Mouse (Mus musculus): ENCODE results near the gene Ears2. TPM values are rescaled to one million over a fixed set of nuclear protein-coding genes. Genes with fewer than 3 reads are reported as not detected.

The Ears2 gene
- polyA plus RNA-seq (2012; rRNA removed): 5.0 and 6.8 TPM in 2 replicates

DNA sequence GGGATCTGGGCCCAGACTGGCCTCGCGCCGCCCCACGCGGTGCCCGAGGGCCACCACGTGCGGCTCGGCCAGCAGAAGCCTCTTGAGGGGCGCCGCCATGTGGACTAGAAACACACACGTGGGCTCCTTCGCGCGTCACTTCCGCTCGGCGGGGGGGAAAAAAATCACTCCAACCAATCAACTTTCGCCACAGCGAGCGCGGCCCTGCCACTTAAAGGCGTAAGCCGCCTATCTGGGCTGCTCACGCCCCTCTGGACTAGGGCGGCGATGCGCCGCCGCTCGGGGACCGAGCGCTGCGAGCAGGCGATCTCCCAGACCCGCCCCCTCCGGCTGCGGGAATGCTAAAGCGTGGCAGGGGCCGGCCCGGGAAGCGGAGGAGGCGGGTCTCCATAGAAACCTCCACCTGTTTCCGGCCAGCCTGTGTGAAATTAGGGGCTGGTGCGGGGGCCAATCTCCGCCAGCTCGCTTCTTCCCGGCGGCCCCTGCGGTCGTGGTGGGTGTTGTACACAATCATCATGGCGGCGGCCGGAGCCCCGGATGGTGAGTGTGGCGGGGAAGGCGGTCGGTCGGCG lies at the start of gene Ears2, which contains the start of gene Ubfd1:
Gene Ears2, minus strand, starts transcription at position 319 of the 572 bp plus-strand sequence.
Gene Ubfd1, plus strand, starts transcription at position 231 of the 572 bp plus-strand sequence.

GRCm38 (mm10) chr7:122101747-122102244 lies 34.7 kb upstream of the Ears2 start, which contains the start of gene Ndufab1:
Gene Ndufab1, minus strand, starts transcription at chr7:122101886.

GRCm38 (mm10) chr7:122020667-122021354 lies 46.3 kb downstream of the Ears2 start, which contains the start of gene Gga2:
Gene Gga2, minus strand, starts transcription at chr7:122021222.

Other genes starting within 250 kb of the Ears2 start
- gene Scnn1b, start 202.2 kb downstream of the Ears2 start, polyA plus RNA-seq (2012; rRNA removed): 7.5 and 8.7 TPM in 2 replicates
- gene Cog7, start 85.6 kb downstream of the Ears2 start, polyA plus RNA-seq (2012; rRNA removed): 11.5 and 12.0 TPM in 2 replicates
- 31.3 and 79.7 TPM in 2 replicates for gene Gga2, start 46.0 kb downstream of the Ears2 start, polyA plus RNA-seq (2012; rRNA removed)
- 6.2 and 9.9 TPM in 2 replicates for gene Ubfd1, start 88 bp downstream of the Ears2 start, polyA plus RNA-seq (2012; rRNA removed)
- 737 and 2,147 TPM in 2 replicates for gene Ndufab1, start 34.6 kb upstream of the Ears2 start, polyA plus RNA-seq (2012; rRNA removed)
- 0.38 and 0.88 TPM in 2 replicates for gene Palb2, start 65.7 kb upstream of the Ears2 start, polyA plus RNA-seq (2012; rRNA removed)
- gene Dctn5, start 65.8 kb upstream of the Ears2 start, polyA plus RNA-seq (2012; rRNA removed): 24.9 and 28.6 TPM in 2 replicates
- gene Plk1, start 92.2 kb upstream of the Ears2 start, polyA plus RNA-seq (2012; rRNA removed): 5.5 and 8.8 TPM in 2 replicates
- 70.5 and 84.0 TPM in 2 replicates for gene Ern2, start 118.9 kb upstream of the Ears2 start, polyA plus RNA-seq (2012; rRNA removed)
- 4.0 and 5.5 TPM in 2 replicates for gene Chp2, start 152.2 kb upstream of the Ears2 start, polyA plus RNA-seq (2012; rRNA removed)
- gene Prkcb, start 221.5 kb upstream of the Ears2 start, polyA plus RNA-seq (2012; rRNA removed): 2.3 and 2.5 TPM in 2 replicates